Mouse (Mus musculus): Measurements from ENCODE around the gene Slc9a6.

Gene Slc9a6

GRCm38 (mm10) chrX:56609623-56610317 lies at the start of gene Slc9a6:
Gene Slc9a6, plus strand, starts transcription at chrX:56609757.
- peak; percentile 85 for DNase-seq

GRCm38 (mm10) chrX:56572465-56572864 lies 37.1 kb upstream of the Slc9a6 start:
- DNase-seq = peak; percentile 34

- DNase-seq = no peak
Measured at GRCm38 (mm10) chrX:56578200-56578599, 31.4 kb upstream of the Slc9a6 start.

- DNase-seq = peak; percentile 31
Measured at GRCm38 (mm10) chrX:56597219-56597886, 12.2 kb upstream of the Slc9a6 start.

GRCm38 (mm10) chrX:56597887-56598640 lies 11.5 kb upstream of the Slc9a6 start, which contains the start of gene Mmgt1:
Gene Mmgt1, minus strand, starts transcription at chrX:56598069.
- peak; percentile 94 for DNase-seq

- DNase-seq = no peak
Measured at GRCm38 (mm10) chrX:56606536-56606935, 3.0 kb upstream of the Slc9a6 start.

- DNase-seq = no peak
Measured at GRCm38 (mm10) chrX:56607032-56607710, 2.4 kb upstream of the Slc9a6 start.

GRCm38 (mm10) chrX:56609285-56609622 lies 303 bp upstream of the Slc9a6 start:
- DNase-seq = no peak

- no peak for DNase-seq
Measured at GRCm38 (mm10) chrX:56610318-56610694, 749 bp downstream of the Slc9a6 start.

GRCm38 (mm10) chrX:56615236-56615635 lies 5.7 kb downstream of the Slc9a6 start:
- DNase-seq = no peak

- DNase-seq = no peak
Measured at GRCm38 (mm10) chrX:56636185-56636584, 26.6 kb downstream of the Slc9a6 start.

- DNase-seq = no peak
Measured at GRCm38 (mm10) chrX:56640066-56640465, 30.5 kb downstream of the Slc9a6 start.

- no peak for DNase-seq
Measured at GRCm38 (mm10) chrX:56649549-56650354, 40.2 kb downstream of the Slc9a6 start.

GRCm38 (mm10) chrX:56650355-56650652 lies 40.7 kb downstream of the Slc9a6 start:
- no peak for DNase-seq

GRCm38 (mm10) chrX:56650885-56651284 lies 41.3 kb downstream of the Slc9a6 start:
- no peak for DNase-seq

- peak; percentile 63 for DNase-seq
Measured at GRCm38 (mm10) chrX:56651738-56652137, 42.2 kb downstream of the Slc9a6 start.

- DNase-seq = no peak
Measured at GRCm38 (mm10) chrX:56655686-56656085, 46.1 kb downstream of the Slc9a6 start.

- no peak for DNase-seq
Measured at GRCm38 (mm10) chrX:56659286-56659685, 49.7 kb downstream of the Slc9a6 start.

GRCm38 (mm10) chrX:56661143-56661542 lies 51.6 kb downstream of the Slc9a6 start:
- DNase-seq = no peak

- no peak for DNase-seq
Measured at GRCm38 (mm10) chrX:56662316-56662715, 52.8 kb downstream of the Slc9a6 start.

- DNase-seq = no peak
Measured at GRCm38 (mm10) chrX:56663377-56663776, 53.8 kb downstream of the Slc9a6 start.

- DNase-seq = peak; percentile 26
Measured at GRCm38 (mm10) chrX:56665226-56665973, 55.8 kb downstream of the Slc9a6 start.

All from kidney, postnatal 10 days (tissue).